Mouse (Mus musculus) MEL (cell line): ENCODE measurements at regions not wholly inside any gene's neighbourhood (a gene's known extent, or its start where the extent isn't known, plus 50 kb on each side); places are given as distances from the start of the nearest gene placed in this dataset.

ENCODE experiments used
- DNase-seq: peaks from one replicate; pipeline ENCODE4 v3.0.0; 2011; ENCODE audit warnings: low read depth, low spot score
- H3K27ac ChIP-seq: 2 replicates; pipeline ENCODE4 v1.5.1; 2012; ENCODE audit warnings: low read depth, mild to moderate bottlenecking, control low read depth, low read length, moderate library complexity; ENCODE audit not compliant: control insufficient read depth
- H3K27me3 ChIP-seq, 2 experiments: fragments of 150-350 bp in 1 of 2; sonication (generic) in 1 of 2; 2 replicates each; pipeline ENCODE4 v1.6.1; 2012; ENCODE audit warnings: low read length in 2 of 2, mild to moderate bottlenecking in 2 of 2, improper control_type of control experiment in 1 of 2, moderate library complexity in 1 of 2; ENCODE audit not compliant: insufficient read depth in 2 of 2, control insufficient read depth in 1 of 2
- H3K36me3 ChIP-seq, 2 experiments: 2 replicates each; pipeline ENCODE4 v1.6.1; 2012 to 2014; ENCODE audit warnings: low read length in 2 of 2, improper control_type of control experiment in 1 of 2, inconsistent platforms in 1 of 2, mild to moderate bottlenecking in 1 of 2; ENCODE audit not compliant: insufficient read depth in 2 of 2, control insufficient read depth in 1 of 2
- H3K4me1 ChIP-seq, 2 experiments: fragments of 150-350 bp in 1 of 2; sonication (generic) in 1 of 2; 2 replicates each; pipeline ENCODE4 v1.6.1; 2012; ENCODE audit warnings: low read length in 2 of 2, improper control_type of control experiment in 1 of 2, mild to moderate bottlenecking in 1 of 2; ENCODE audit not compliant: insufficient read depth in 2 of 2, control insufficient read depth in 1 of 2
- H3K4me3 ChIP-seq, 2 experiments: fragments of 150-350 bp in 1 of 2; sonication (generic) in 1 of 2; 2 replicates each; pipeline ENCODE4 v1.5.1; 2012; ENCODE audit warnings: low read depth in 2 of 2, low read length in 2 of 2, mild to moderate bottlenecking in 2 of 2, moderate library complexity in 2 of 2, control low read depth in 1 of 2, improper control_type of control experiment in 1 of 2; ENCODE audit not compliant: control insufficient read depth in 1 of 2, insufficient read depth in 1 of 2
- H3K79me2 ChIP-seq: 2 replicates; pipeline ENCODE4 v1.6.1; 2012; ENCODE audit warnings: mild to moderate bottlenecking, low read length, moderate library complexity; ENCODE audit not compliant: control insufficient read depth, poor library complexity, insufficient read depth
- H3K9ac ChIP-seq: 2 replicates; pipeline ENCODE4 v1.6.1; 2012; ENCODE audit warnings: low read depth, mild to moderate bottlenecking, control low read depth, low read length, moderate library complexity; ENCODE audit not compliant: control insufficient read depth, poor library complexity, severe bottlenecking
- H3K9me3 ChIP-seq: fragments of 150-350 bp; sonication (generic); replicated peaks from 2 replicates; pipeline ENCODE4 v1.6.1; 2012; ENCODE audit warnings: mild to moderate bottlenecking, low read length, improper control_type of control experiment, moderate library complexity; ENCODE audit not compliant: insufficient read depth
- BHLHE40 ChIP-seq: IDR thresholded peaks from 2 replicates; pipeline ENCODE4 v1.6.1; 2012; ENCODE audit warnings: low read depth, mild to moderate bottlenecking, inconsistent platforms, low read length, improper control_type of control experiment, borderline replicate concordance
- CHD1 ChIP-seq: IDR thresholded peaks from 2 replicates; pipeline ENCODE4 v1.6.1; 2012; ENCODE audit warnings: low read depth, mild to moderate bottlenecking, inconsistent platforms, low read length, improper control_type of control experiment
- ELF1 ChIP-seq: IDR thresholded peaks from 2 replicates; pipeline ENCODE4 v1.6.1; 2014; ENCODE audit warnings: low read depth, mild to moderate bottlenecking, inconsistent platforms, low read length, improper control_type of control experiment, moderate library complexity
- HCFC1 ChIP-seq: IDR thresholded peaks from 2 replicates; pipeline ENCODE4 v1.6.1; 2012; ENCODE audit warnings: low read depth, mild to moderate bottlenecking, inconsistent platforms, low read length, improper control_type of control experiment, moderate library complexity
- MAX ChIP-seq: IDR thresholded peaks from 2 replicates; pipeline ENCODE4 v1.6.1; 2011; ENCODE audit warnings: low read length, improper control_type of control experiment
- MEF2A ChIP-seq: IDR thresholded peaks from 2 replicates; pipeline ENCODE4 v1.6.1; 2014; ENCODE audit warnings: low read depth, mild to moderate bottlenecking, inconsistent platforms, low read length, improper control_type of control experiment; ENCODE audit not compliant: poor library complexity, insufficient replicate concordance, severe bottlenecking; ENCODE audit errors: extremely low read depth
- POLR2A ChIP-seq, 2 experiments: IDR thresholded peaks; 2 replicates each; pipeline ENCODE4 v1.6.1; 2011 to 2012; ENCODE audit warnings: low read length in 2 of 2, mild to moderate bottlenecking in 2 of 2, control low read depth in 1 of 2, improper control_type of control experiment in 1 of 2, low read depth in 1 of 2, moderate library complexity in 1 of 2; ENCODE audit not compliant: control insufficient read depth in 1 of 2, insufficient read depth in 1 of 2, poor library complexity in 1 of 2
- POLR2AphosphoS5 ChIP-seq: IDR thresholded peaks from 2 replicates; pipeline ENCODE4 v1.6.1; 2012; ENCODE audit warnings: low read depth, borderline replicate concordance, mild to moderate bottlenecking, inconsistent platforms, low read length, moderate library complexity, mixed read lengths
- RAD21 ChIP-seq: IDR thresholded peaks from 2 replicates; pipeline ENCODE4 v1.6.1; 2011; ENCODE audit warnings: mild to moderate bottlenecking, low read depth, low read length, improper control_type of control experiment
- RCOR1 ChIP-seq: IDR thresholded peaks from 2 replicates; pipeline ENCODE4 v1.6.1; 2012; ENCODE audit warnings: low read depth, mild to moderate bottlenecking, inconsistent platforms, low read length, improper control_type of control experiment
- SIN3A ChIP-seq: IDR thresholded peaks from 2 replicates; pipeline ENCODE4 v1.6.1; 2012; ENCODE audit warnings: low read length, improper control_type of control experiment, inconsistent platforms
- SMC3 ChIP-seq: IDR thresholded peaks from 2 replicates; pipeline ENCODE4 v1.6.1; 2011; ENCODE audit warnings: low read depth, low read length, improper control_type of control experiment
- TAL1 ChIP-seq: IDR thresholded peaks from 2 replicates; pipeline ENCODE4 v1.6.1; 2012; ENCODE audit warnings: mild to moderate bottlenecking, inconsistent platforms, low read length, moderate library complexity, mixed read lengths
- UBTF ChIP-seq: IDR thresholded peaks from 2 replicates; pipeline ENCODE4 v1.6.1; 2012; ENCODE audit warnings: low read depth, mild to moderate bottlenecking, inconsistent platforms, low read length, improper control_type of control experiment, moderate library complexity, borderline replicate concordance; ENCODE audit not compliant: insufficient read depth
- ZC3H11A ChIP-seq: IDR thresholded peaks from 2 replicates; pipeline ENCODE4 v1.6.1; 2012; ENCODE audit warnings: low read depth, mild to moderate bottlenecking, inconsistent platforms, low read length, improper control_type of control experiment
- ZKSCAN1 ChIP-seq: IDR thresholded peaks from 2 replicates; pipeline ENCODE4 v1.6.1; 2012; ENCODE audit warnings: low read depth, mild to moderate bottlenecking, inconsistent platforms, low read length, improper control_type of control experiment, moderate library complexity
- ZMIZ1 ChIP-seq: IDR thresholded peaks from 2 replicates; pipeline ENCODE4 v1.6.1; 2012; ENCODE audit warnings: low read depth, mild to moderate bottlenecking, inconsistent platforms, low read length, improper control_type of control experiment, moderate library complexity

DNA sequence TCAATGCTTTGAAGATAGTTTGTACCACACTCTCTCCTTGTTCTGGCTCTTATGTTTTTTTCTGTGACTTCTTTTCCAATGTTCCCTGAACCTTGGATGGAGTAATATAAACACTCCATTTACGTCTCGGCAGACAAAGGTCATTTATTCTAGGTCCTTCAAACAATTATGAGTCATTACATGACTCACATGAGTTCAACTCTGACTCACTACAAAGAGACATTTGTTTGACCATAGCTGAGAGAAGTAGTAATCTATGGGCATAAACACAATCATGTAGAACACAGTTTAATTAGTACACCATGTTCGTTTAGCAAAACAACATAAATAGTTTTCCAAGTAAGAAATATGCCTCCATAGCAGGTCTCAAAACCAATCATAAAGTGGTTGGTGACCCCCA is 59.6 kb upstream of the Hmgcll1 start:
- 0 out of 4 replicates have a peak, but pooled peaks cover 0 to 3% of the 10 kb centered on the region in 2 experiments for H3K4me1 ChIP-seq
- TF ChIP-seq RAD21: no peak
- no peak for TF ChIP-seq ZMIZ1
- TF ChIP-seq ZKSCAN1: no peak
- no peak for TF ChIP-seq CHD1
- TF ChIP-seq MEF2A: no peak
- no peak for TF ChIP-seq BHLHE40
- no peak for TF ChIP-seq TAL1
- TF ChIP-seq SMC3: no peak
- no peak for TF ChIP-seq ZC3H11A
- TF ChIP-seq HCFC1: no peak
- TF ChIP-seq POLR2AphosphoS5: no peak
- TF ChIP-seq ELF1: no peak
- no peak for TF ChIP-seq UBTF
- TF ChIP-seq MAX: no peak
- TF ChIP-seq POLR2A (IDR thresholded peaks at IDR 0.05; ENCODE audit: control insufficient read depth in 1 of 2, insufficient read depth in 1 of 2, low read depth in 1 of 2, low read length in 2 of 2, poor library complexity in 1 of 2): no peak
- no peak for TF ChIP-seq RCOR1
- no peak for DNase-seq
- no peak overlapping the region for H3K27ac ChIP-seq
- H3K36me3 ChIP-seq: no peaks in the 10 kb centered on the region
- no peaks in the 10 kb centered on the region for H3K9me3 ChIP-seq
- no peaks in the 10 kb centered on the region for H3K79me2 ChIP-seq
- H3K9ac ChIP-seq: no peak overlapping the region
- H3K4me3 ChIP-seq: no peak overlapping the region
- H3K27me3 ChIP-seq: peaks cover 0 to 4% of the 10 kb centered on the region in 2 experiments; a peak in 2 of 4 replicates

DNA sequence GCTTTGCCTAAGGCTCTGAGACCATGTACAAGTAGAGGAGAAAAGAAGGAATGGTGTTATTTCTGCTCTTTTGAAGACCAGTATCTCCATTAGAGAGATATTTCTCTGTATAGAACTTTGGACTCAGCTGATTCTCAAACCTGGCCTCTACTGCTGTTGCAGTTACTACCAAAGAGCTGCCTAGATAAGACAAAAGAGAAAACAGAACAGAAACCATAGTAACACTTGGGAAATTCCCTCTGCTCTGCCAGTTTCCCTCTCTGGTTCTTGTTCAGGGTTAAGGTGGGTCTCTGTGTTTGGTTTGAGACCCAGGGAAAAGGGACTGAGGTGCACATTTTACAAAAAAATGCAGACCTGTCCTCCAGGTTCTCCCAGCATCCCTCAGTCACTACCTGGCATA is 58.3 kb upstream of the Hmgcll1 start:
- Histone ChIP-seq H3K27me3 (peaks cover 0 to 4% of the 10 kb centered on the region in 2 experiments; a peak in 2 of 4 replicates), H3K9me3 (no peaks in the 10 kb centered on the region), H3K36me3 (no peaks in the 10 kb centered on the region; a peak in 1 of 4 replicates), H3K27ac (no peak overlapping the region), H3K4me1 (0 out of 4 replicates have a peak, but pooled peaks cover 0 to 3% of the 10 kb centered on the region in 2 experiments), H3K9ac (no peak overlapping the region), H3K79me2 (no peaks in the 10 kb centered on the region)
- DNase-seq: no peak
- TF ChIP-seq RAD21 (no peak), ZMIZ1 (no peak), SIN3A (no peak), SMC3 (no peak), BHLHE40 (no peak), POLR2AphosphoS5 (no peak)
- TF ChIP-seq, all 39 proteins: peak for 0
- H3K4me3 ChIP-seq: no peak overlapping the region
